Mouse (Mus musculus): ENCODE data around the gene Krt71.

GRCm38 (mm10) chr15:101702380-101702779 lies 40.5 kb downstream of the Krt71 start:
- TF ChIP-seq EP300 (IDR thresholded peaks at IDR 0.05; ENCODE audit: insufficient read depth, low read depth, low read length) (no peak), CTCF (IDR thresholded peaks at IDR 0.05) (no peak)

All from heart, adult 2 months (tissue).